Comparison of ENCODE assay signal across 15 mouse cellular contexts in the genomic region with DNA sequence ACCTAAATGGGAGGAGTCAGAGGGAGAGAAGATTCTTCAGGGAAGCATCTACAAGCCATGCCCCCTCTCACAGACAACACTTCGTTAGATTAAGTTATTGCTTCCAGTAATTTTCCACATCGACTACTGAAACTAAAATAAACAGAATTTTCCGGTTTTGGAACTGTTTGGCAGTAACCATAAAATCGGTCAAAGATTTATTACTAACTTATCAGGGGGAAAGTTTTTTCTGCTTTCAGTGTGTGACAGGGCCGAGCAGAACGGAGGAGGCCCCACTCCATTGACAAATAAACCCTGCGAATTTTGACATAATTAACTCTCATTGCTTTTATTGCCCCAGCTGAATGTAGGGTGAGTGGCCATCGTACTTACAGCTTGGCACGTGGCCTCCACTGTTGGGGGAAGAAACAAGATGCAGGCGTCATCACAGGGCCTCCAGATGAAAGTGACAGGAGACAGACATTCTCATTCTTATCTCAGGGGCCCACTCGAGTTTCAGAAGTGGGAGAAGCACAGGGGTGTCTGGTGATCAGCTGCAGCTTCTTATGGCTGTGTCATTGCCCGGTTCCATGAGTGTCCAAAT.
DNase-seq lines count a peak whose midpoint lies in the region; ATAC-seq and TF ChIP-seq lines count a peak whose summit lies in the region.
"Had no signal": no experiment of that assay in that cellular context is flagged by ENCODE, and none has a peak within 500 bp of the region (broad histone marks: within the 10 kb centered on the region; RNA-seq: fewer than 3 reads in every experiment).

No protein-coding gene starts in this region.

- peak; percentile 39 for DNase-seq in midbrain, embryonic 11.5 days (ENCODE audit: low spot score, missing footprints)
- no peak for DNase-seq in midbrain, embryonic 10.5 days (ENCODE audit: low spot score)
- peak; percentile 65 for DNase-seq in kidney, adult 2 months
- DNase-seq in kidney, postnatal 14 days, result peak; percentile 44
- DNase-seq in stomach, postnatal 0 days (ENCODE audit: low spot score), result no peak
- no peak for DNase-seq in gastrocnemius, adult 2 months
- DNase-seq: cerebellum, postnatal 10 days; heart, adult 18-20 months; right cerebral cortex, postnatal 4 days; thymus, adult 18-20 months had no signal

- no peak overlapping the region for H3K9ac ChIP-seq in midbrain, embryonic 11.5 days (ENCODE audit: low read length)
- H3K9ac ChIP-seq in stomach, postnatal 0 days (ENCODE audit: low read length), result no peak overlapping the region
- no peak overlapping the region for H3K9ac ChIP-seq in heart, embryonic 11.5 days (ENCODE audit: low read depth, low read length)
- H3K9ac ChIP-seq: liver, embryonic 14.5 days had no signal

- TF ChIP-seq EP300 in stomach, postnatal 0 days (optimal IDR thresholded peaks at IDR 0.05), result no peak

- 82% methylated on average over 12 of the region's 12 CpGs for WGBS in midbrain, embryonic 11.5 days
- WGBS in midbrain, embryonic 10.5 days, result 87% methylated on average over 12 of the region's 12 CpGs
- WGBS in kidney, adult 2 months, result 37% methylated on average over 12 of the region's 12 CpGs
- 21% methylated on average over 12 of the region's 12 CpGs for WGBS in stomach, postnatal 0 days
- WGBS in heart, embryonic 11.5 days (ENCODE audit: insufficient replicate concordance), result 50% methylated on average over 12 of the region's 12 CpGs

- no peak overlapping the region for H3K27ac ChIP-seq in midbrain, embryonic 11.5 days (ENCODE audit: low read depth, low read length)
- no peak overlapping the region for H3K27ac ChIP-seq in midbrain, embryonic 10.5 days (replicated peaks)
- no peak overlapping the region for H3K27ac ChIP-seq in kidney, adult 2 months (ENCODE audit: insufficient read depth, low read depth, low read length)
- peak overlapping the region; percentile 82 for H3K27ac ChIP-seq in stomach, postnatal 0 days (replicated peaks)
- no peak overlapping the region for H3K27ac ChIP-seq in heart, embryonic 11.5 days (ENCODE audit: low read depth, low read length)
- H3K27ac ChIP-seq in gastrocnemius, adult 2 months, result no peak overlapping the region
- H3K27ac ChIP-seq: forebrain, embryonic 10.5 days; hindbrain, embryonic 10.5 days; liver, embryonic 14.5 days had no signal

- H3K27me3 ChIP-seq in midbrain, embryonic 11.5 days (ENCODE audit: control insufficient read depth, insufficient read depth, low read length), result no peaks in the 10 kb centered on the region
- no peaks in the 10 kb centered on the region for H3K27me3 ChIP-seq in midbrain, embryonic 10.5 days (ENCODE audit: low read depth, poor library complexity, severe bottlenecking)
- H3K27me3 ChIP-seq in kidney, adult 2 months (replicated peaks; ENCODE audit: control insufficient read depth, insufficient read depth, low read length), result no peaks in the 10 kb centered on the region
- no peaks in the 10 kb centered on the region for H3K27me3 ChIP-seq in stomach, postnatal 0 days (ENCODE audit: control insufficient read depth, insufficient read depth, low read length)
- H3K27me3 ChIP-seq in heart, embryonic 11.5 days (ENCODE audit: control insufficient read depth, insufficient read depth, low read length), result peaks cover 9% of the 10 kb centered on the region; the same call in 1 of the 2 replicates
- H3K27me3 ChIP-seq: Patski had no signal

- H3K36me3 ChIP-seq in midbrain, embryonic 11.5 days (ENCODE audit: control insufficient read depth, insufficient read depth, low read length), result no peaks in the 10 kb centered on the region
- H3K36me3 ChIP-seq in midbrain, embryonic 10.5 days, result no peaks in the 10 kb centered on the region
- H3K36me3 ChIP-seq in kidney, adult 2 months (ENCODE audit: control insufficient read depth, insufficient read depth, low read length), result no peaks in the 10 kb centered on the region
- H3K36me3 ChIP-seq in stomach, postnatal 0 days (ENCODE audit: control insufficient read depth, insufficient read depth, low read length), result no peaks in the 10 kb centered on the region
- no peaks in the 10 kb centered on the region for H3K36me3 ChIP-seq in heart, embryonic 11.5 days (ENCODE audit: control insufficient read depth, insufficient read depth, low read length)
- H3K36me3 ChIP-seq: forebrain, embryonic 10.5 days; hindbrain, embryonic 10.5 days had no signal

- TF ChIP-seq CTCF in kidney, adult 2 months (conservative IDR thresholded peaks at IDR 0.05; ENCODE audit: insufficient read depth, insufficient read length, low read depth, low read length), result no peak
- TF ChIP-seq CTCF in stomach, postnatal 0 days (IDR thresholded peaks at IDR 0.05; ENCODE audit: low read depth), result no peak
- TF ChIP-seq CTCF in gastrocnemius, adult 2 months (IDR thresholded peaks at IDR 0.05), result no peak

- no peak overlapping the region for H3K4me3 ChIP-seq in midbrain, embryonic 11.5 days (ENCODE audit: low read depth, low read length)
- no peak overlapping the region for H3K4me3 ChIP-seq in midbrain, embryonic 10.5 days
- no peak overlapping the region for H3K4me3 ChIP-seq in kidney, adult 2 months (ENCODE audit: insufficient read depth, low read depth, low read length)
- no peak overlapping the region for H3K4me3 ChIP-seq in stomach, postnatal 0 days (ENCODE audit: low read depth, low read length)
- H3K4me3 ChIP-seq in heart, embryonic 11.5 days (ENCODE audit: low read depth, low read length), result no peak overlapping the region
- H3K4me3 ChIP-seq in gastrocnemius, adult 2 months, result no peak overlapping the region
- H3K4me3 ChIP-seq: forebrain, embryonic 10.5 days; hindbrain, embryonic 10.5 days had no signal

- intact Hi-C loops in gastrocnemius, adult 2 months (cut with DNase I), result no loop called here

- H3K9me3 ChIP-seq in midbrain, embryonic 11.5 days (ENCODE audit: control insufficient read depth, low read length), result no peaks in the 10 kb centered on the region
- no peaks in the 10 kb centered on the region for H3K9me3 ChIP-seq in midbrain, embryonic 10.5 days (replicated peaks)
- no peaks in the 10 kb centered on the region for H3K9me3 ChIP-seq in stomach, postnatal 0 days (ENCODE audit: control insufficient read depth, low read length)
- no peaks in the 10 kb centered on the region for H3K9me3 ChIP-seq in heart, embryonic 11.5 days (replicated peaks; ENCODE audit: control insufficient read depth, low read length)
- H3K9me3 ChIP-seq: forebrain, embryonic 10.5 days; hindbrain, embryonic 10.5 days had no signal

- no peaks in the 10 kb centered on the region for H3K4me1 ChIP-seq in midbrain, embryonic 11.5 days (ENCODE audit: control insufficient read depth, insufficient read depth, low read length)
- H3K4me1 ChIP-seq in midbrain, embryonic 10.5 days, result no peaks in the 10 kb centered on the region
- no peaks in the 10 kb centered on the region for H3K4me1 ChIP-seq in kidney, adult 2 months (ENCODE audit: control insufficient read depth, insufficient read depth, low read length)
- H3K4me1 ChIP-seq in stomach, postnatal 0 days (replicated peaks; ENCODE audit: control insufficient read depth, insufficient read depth), result peaks cover 2% of the 10 kb centered on the region; the same call in 1 of the 2 replicates
- peaks cover 6% of the 10 kb centered on the region; the same call in 1 of the 2 replicates for H3K4me1 ChIP-seq in heart, embryonic 11.5 days (ENCODE audit: control insufficient read depth, insufficient read depth, low read length)
- H3K4me1 ChIP-seq: forebrain, embryonic 10.5 days had no signal

- TF ChIP-seq POLR2A in kidney, adult 2 months (IDR thresholded peaks at IDR 0.05; ENCODE audit: low read depth, low read length), result no peak

- no peak for ATAC-seq in midbrain, embryonic 11.5 days (ENCODE audit: low FRiP score)
- no peak for ATAC-seq in stomach, postnatal 0 days (ENCODE audit: low FRiP score, low TSS enrichment)
- ATAC-seq in heart, embryonic 11.5 days (replicated peaks; ENCODE audit: insufficient number of reproducible peaks, low FRiP score, low TSS enrichment), result no peak
- ATAC-seq: Patski had no signal

- no peak overlapping the region for H3K4me2 ChIP-seq in midbrain, embryonic 11.5 days
- H3K4me2 ChIP-seq in stomach, postnatal 0 days (replicated peaks; ENCODE audit: low read depth), result no peak overlapping the region
- H3K4me2 ChIP-seq in heart, embryonic 11.5 days, result no peak overlapping the region

Comparison
In these comparisons a context has a peak if more than half of its experiments do, and no peak if none do; other contexts are left out.
1. DNase-seq: peak in midbrain, embryonic 11.5 days (single experiment), kidney, adult 2 months (single experiment) and kidney, postnatal 14 days (single experiment); none in midbrain, embryonic 10.5 days (single experiment), stomach, postnatal 0 days (single experiment) and gastrocnemius, adult 2 months (single experiment).